Mouse (Mus musculus): Measurements from ENCODE around the gene Lat. TPM values are rescaled to one million over a fixed set of nuclear protein-coding genes. Genes with fewer than 3 reads are reported as not detected.

The Lat gene
- total RNA-seq, 1 experiment, result 8.0 TPM

GRCm38 (mm10) chr7:126375012-126375411, 5.6 kb upstream of the Lat start:
- in situ Hi-C loops (cut with MboI; ENCODE audit: low sequenced_read_pairs in 2 of 2, unreplicated experiment in 2 of 2), result no loop called here
- Histone ChIP-seq H3K4me1 (ENCODE audit: control insufficient read depth in 2 of 2, insufficient read depth in 2 of 2, low read length in 2 of 2, poor library complexity in 1 of 2) (peaks cover 2 to 12% of the 10 kb centered on the region in 2 experiments; a peak in 2 of 4 replicates), H3K36me3 (ENCODE audit: control insufficient read depth, insufficient read depth, low read length, poor library complexity, severe bottlenecking) (peaks cover 37% of the 10 kb centered on the region), H3K9me3 (ENCODE audit: control insufficient read depth, insufficient read depth, low read depth, low read length) (no peaks in the 10 kb centered on the region), H3K27ac (ENCODE audit: insufficient read depth, low read depth, low read length, poor library complexity, severe bottlenecking) (no peak overlapping the region), H3K4me3 (ENCODE audit: insufficient read depth in 1 of 2, low read depth in 1 of 2, low read length in 2 of 2, poor library complexity in 1 of 2, severe bottlenecking in 1 of 2) (no peak overlapping the region), H3K9ac (ENCODE audit: insufficient read depth, low read depth, low read length, poor library complexity, severe bottlenecking) (no peak overlapping the region; the same call in 1 of the 2 replicates)
- DNase-seq (ENCODE audit: low read depth, low spot score), result no peak
- TF ChIP-seq CHD2 (IDR thresholded peaks at IDR 0.05; ENCODE audit: low read depth, low read length) (no peak), MAFK (IDR thresholded peaks at IDR 0.05; ENCODE audit: insufficient read depth, low read depth, low read length) (peak; percentile 22; the same call in 1 of the 2 replicates)

DNA sequence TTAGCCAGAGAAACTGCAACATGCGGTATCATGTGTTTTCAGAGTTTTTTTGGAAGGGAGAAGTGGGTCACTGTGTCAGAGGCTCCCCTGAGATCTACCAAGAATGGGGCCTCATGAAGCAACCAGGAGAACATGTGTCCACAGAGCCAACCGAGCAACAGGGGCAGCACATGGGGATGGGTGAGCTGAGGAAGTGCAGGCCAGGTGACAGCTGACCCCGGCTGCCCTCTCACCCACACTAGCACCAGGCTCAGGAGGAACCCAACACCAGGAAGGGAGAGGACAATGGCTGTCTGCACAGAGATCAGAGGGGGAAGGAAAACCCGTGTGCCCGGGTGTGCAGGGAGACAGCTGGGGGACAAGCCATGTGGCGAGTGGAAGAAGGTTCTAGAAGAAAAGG, 5.2 kb upstream of the Lat start:
- H3K4me1 ChIP-seq (ENCODE audit: control insufficient read depth in 2 of 2, insufficient read depth in 2 of 2, low read length in 2 of 2, poor library complexity in 1 of 2), result peaks cover 2 to 12% of the 10 kb centered on the region in 2 experiments; a peak in 2 of 4 replicates
- H3K27ac ChIP-seq (ENCODE audit: insufficient read depth, low read depth, low read length, poor library complexity, severe bottlenecking), result no peak overlapping the region
- no peaks in the 10 kb centered on the region for H3K9me3 ChIP-seq (ENCODE audit: control insufficient read depth, insufficient read depth, low read depth, low read length)
- no peak overlapping the region for H3K9ac ChIP-seq (ENCODE audit: insufficient read depth, low read depth, low read length, poor library complexity, severe bottlenecking)
- peaks cover 42% of the 10 kb centered on the region for H3K36me3 ChIP-seq (ENCODE audit: control insufficient read depth, insufficient read depth, low read length, poor library complexity, severe bottlenecking)
- in situ Hi-C loops (cut with MboI; ENCODE audit: low sequenced_read_pairs in 2 of 2, unreplicated experiment in 2 of 2), result no loop called here
- no peak for TF ChIP-seq CHD2 (IDR thresholded peaks at IDR 0.05; ENCODE audit: low read depth, low read length)
- H3K4me3 ChIP-seq (ENCODE audit: insufficient read depth in 1 of 2, low read depth in 1 of 2, low read length in 2 of 2, poor library complexity in 1 of 2, severe bottlenecking in 1 of 2), result no peak overlapping the region
- DNase-seq (ENCODE audit: low read depth, low spot score), result no peak

GRCm38 (mm10) chr7:126373007-126373406, 3.6 kb upstream of the Lat start:
- peak overlapping the region in 1 of 2 experiments; percentile 31; a peak in 1 of 4 replicates for H3K4me3 ChIP-seq (ENCODE audit: insufficient read depth in 1 of 2, low read depth in 1 of 2, low read length in 2 of 2, poor library complexity in 1 of 2, severe bottlenecking in 1 of 2)
- no peak overlapping the region for H3K27ac ChIP-seq (ENCODE audit: insufficient read depth, low read depth, low read length, poor library complexity, severe bottlenecking)
- H3K4me1 ChIP-seq (ENCODE audit: control insufficient read depth in 2 of 2, insufficient read depth in 2 of 2, low read length in 2 of 2, poor library complexity in 1 of 2), result peaks cover 2 to 12% of the 10 kb centered on the region in 2 experiments; a peak in 2 of 4 replicates
- no peaks in the 10 kb centered on the region for H3K9me3 ChIP-seq (ENCODE audit: control insufficient read depth, insufficient read depth, low read depth, low read length)
- peak overlapping the region; percentile 52; the same call in 1 of the 2 replicates for H3K9ac ChIP-seq (ENCODE audit: insufficient read depth, low read depth, low read length, poor library complexity, severe bottlenecking)
- in situ Hi-C loops (cut with MboI; ENCODE audit: low sequenced_read_pairs in 2 of 2, unreplicated experiment in 2 of 2), result no loop called here
- no peak for DNase-seq (ENCODE audit: low read depth, low spot score)
- H3K36me3 ChIP-seq (ENCODE audit: control insufficient read depth, insufficient read depth, low read length, poor library complexity, severe bottlenecking), result peaks cover 42% of the 10 kb centered on the region
- TF ChIP-seq MAFK (IDR thresholded peaks at IDR 0.05; ENCODE audit: insufficient read depth, low read depth, low read length), result no peak
- no peak for TF ChIP-seq ZC3H11A (IDR thresholded peaks at IDR 0.05; ENCODE audit: borderline replicate concordance, low read depth, low read length)
- TF ChIP-seq HCFC1 (IDR thresholded peaks at IDR 0.05; ENCODE audit: borderline replicate concordance, insufficient read depth, low read length), result no peak
- TF ChIP-seq CHD2 (IDR thresholded peaks at IDR 0.05; ENCODE audit: low read depth, low read length), result no peak
- TF ChIP-seq ZNF384 (IDR thresholded peaks at IDR 0.05; ENCODE audit: low read depth, low read length), result no peak

DNA sequence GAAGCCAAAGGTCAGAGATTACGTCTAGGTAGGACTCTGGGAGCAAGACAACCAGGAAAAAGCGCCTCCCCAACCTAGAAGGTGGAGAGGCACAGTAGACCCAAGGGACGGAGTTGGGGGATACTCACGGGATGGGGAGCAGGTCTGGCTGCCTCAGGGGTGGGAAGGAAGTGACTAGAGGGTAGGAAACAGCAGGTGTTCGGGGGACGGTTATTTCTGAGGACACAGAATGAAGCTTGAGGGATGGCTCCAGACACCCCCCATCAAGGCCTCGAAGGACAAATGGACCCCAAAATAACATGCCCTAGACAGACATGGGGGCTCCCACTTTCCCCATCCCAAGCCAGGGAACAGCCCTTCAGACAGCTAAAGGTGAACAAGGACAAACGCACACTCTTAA, 1.0 kb downstream of the Lat start:
- no peak overlapping the region for H3K27ac ChIP-seq (ENCODE audit: insufficient read depth, low read depth, low read length, poor library complexity, severe bottlenecking)
- no peak overlapping the region for H3K9ac ChIP-seq (ENCODE audit: insufficient read depth, low read depth, low read length, poor library complexity, severe bottlenecking)
- no peak overlapping the region; a peak in 1 of 4 replicates for H3K4me3 ChIP-seq (ENCODE audit: insufficient read depth in 1 of 2, low read depth in 1 of 2, low read length in 2 of 2, poor library complexity in 1 of 2, severe bottlenecking in 1 of 2)
- peaks cover 27% of the 10 kb centered on the region for H3K36me3 ChIP-seq (ENCODE audit: control insufficient read depth, insufficient read depth, low read length, poor library complexity, severe bottlenecking)
- TF ChIP-seq HCFC1 (IDR thresholded peaks at IDR 0.05; ENCODE audit: borderline replicate concordance, insufficient read depth, low read length) (no peak), ZC3H11A (IDR thresholded peaks at IDR 0.05; ENCODE audit: borderline replicate concordance, low read depth, low read length) (no peak), CHD2 (IDR thresholded peaks at IDR 0.05; ENCODE audit: low read depth, low read length) (no peak), MAFK (IDR thresholded peaks at IDR 0.05; ENCODE audit: insufficient read depth, low read depth, low read length) (no peak), ZNF384 (IDR thresholded peaks at IDR 0.05; ENCODE audit: low read depth, low read length) (no peak)
- no peaks in the 10 kb centered on the region for H3K9me3 ChIP-seq (ENCODE audit: control insufficient read depth, insufficient read depth, low read depth, low read length)
- DNase-seq (ENCODE audit: low read depth, low spot score), result no peak
- in situ Hi-C loops (cut with MboI; ENCODE audit: low sequenced_read_pairs in 2 of 2, unreplicated experiment in 2 of 2), result no loop called here
- H3K4me1 ChIP-seq (ENCODE audit: control insufficient read depth in 2 of 2, insufficient read depth in 2 of 2, low read length in 2 of 2, poor library complexity in 1 of 2), result no peaks in the 10 kb centered on the region

DNA sequence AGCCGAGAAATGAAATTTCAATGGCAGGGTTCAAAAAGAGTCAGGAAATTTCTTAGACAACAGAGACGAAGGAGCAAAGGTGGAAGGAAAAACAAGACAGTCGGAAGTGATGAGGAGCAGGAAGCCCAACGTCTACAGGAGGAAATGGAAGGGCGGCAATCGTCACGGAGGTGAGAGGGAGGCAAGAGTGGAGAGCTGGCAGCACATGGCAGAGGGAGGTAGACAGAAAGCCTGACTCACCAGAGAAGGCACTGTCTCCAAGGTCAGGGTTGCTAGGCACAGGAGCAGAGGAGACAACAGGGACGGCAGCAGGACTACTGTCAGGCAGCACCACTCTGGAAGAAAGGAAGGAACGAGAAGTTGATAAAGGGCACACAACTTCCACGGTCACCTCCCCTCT, 1.7 kb downstream of the Lat start:
- Histone ChIP-seq H3K9me3 (ENCODE audit: control insufficient read depth, insufficient read depth, low read depth, low read length) (no peaks in the 10 kb centered on the region), H3K4me3 (ENCODE audit: insufficient read depth in 1 of 2, low read depth in 1 of 2, low read length in 2 of 2, poor library complexity in 1 of 2, severe bottlenecking in 1 of 2) (no peak overlapping the region), H3K27ac (ENCODE audit: insufficient read depth, low read depth, low read length, poor library complexity, severe bottlenecking) (no peak overlapping the region), H3K9ac (ENCODE audit: insufficient read depth, low read depth, low read length, poor library complexity, severe bottlenecking) (no peak overlapping the region), H3K36me3 (ENCODE audit: control insufficient read depth, insufficient read depth, low read length, poor library complexity, severe bottlenecking) (peaks cover 23% of the 10 kb centered on the region), H3K4me1 (ENCODE audit: control insufficient read depth in 2 of 2, insufficient read depth in 2 of 2, low read length in 2 of 2, poor library complexity in 1 of 2) (no peaks in the 10 kb centered on the region)
- TF ChIP-seq HCFC1 (IDR thresholded peaks at IDR 0.05; ENCODE audit: borderline replicate concordance, insufficient read depth, low read length) (no peak), CHD2 (IDR thresholded peaks at IDR 0.05; ENCODE audit: low read depth, low read length) (no peak), ZNF384 (IDR thresholded peaks at IDR 0.05; ENCODE audit: low read depth, low read length) (no peak), ZC3H11A (IDR thresholded peaks at IDR 0.05; ENCODE audit: borderline replicate concordance, low read depth, low read length) (no peak), MAFK (IDR thresholded peaks at IDR 0.05; ENCODE audit: insufficient read depth, low read depth, low read length) (no peak)
- DNase-seq (ENCODE audit: low read depth, low spot score), result no peak
- in situ Hi-C loops (cut with MboI; ENCODE audit: low sequenced_read_pairs in 2 of 2, unreplicated experiment in 2 of 2), result no loop called here

Measured in ES-E14 (cell line).